Comparison of ENCODE assay signal across 12 mouse cellular contexts in genomic region chr1:134273493-134274395, GRCm38 (mm10). TPM values are rescaled to one million over a fixed set of nuclear protein-coding genes. Genes with fewer than 3 reads are reported as not detected.
DNase-seq lines count a peak whose midpoint lies in the region; ATAC-seq and TF ChIP-seq lines count a peak whose summit lies in the region.
"Had no signal": no experiment of that assay in that cellular context is flagged by ENCODE, and none has a peak within 500 bp of the region (broad histone marks: within the 10 kb centered on the region; RNA-seq: fewer than 3 reads in every experiment).

No protein-coding gene starts in this region.

- H3K4me3 ChIP-seq in neural tube, embryonic 12.5 days: no peak overlapping the region
- no peak overlapping the region for H3K4me3 ChIP-seq in cortical plate, adult 2 months (ENCODE audit: insufficient read depth, low read length)
- no peak overlapping the region for H3K4me3 ChIP-seq in stomach, postnatal 0 days (ENCODE audit: low read depth, low read length)
- H3K4me3 ChIP-seq in liver, embryonic 12.5 days: no peak overlapping the region
- H3K4me3 ChIP-seq in heart, embryonic 11.5 days (ENCODE audit: low read depth, low read length): no peak overlapping the region

- 59% methylated on average over 9 of the region's 9 CpGs for WGBS in neural tube, embryonic 12.5 days
- WGBS in stomach, postnatal 0 days: 37% methylated on average over 9 of the region's 9 CpGs
- 54% methylated on average over 9 of the region's 9 CpGs for WGBS in liver, embryonic 12.5 days (ENCODE audit: insufficient replicate concordance)
- 59% methylated on average over 9 of the region's 9 CpGs for WGBS in heart, embryonic 11.5 days (ENCODE audit: insufficient replicate concordance)

- intact Hi-C loops in left cerebral cortex, postnatal 4 days (cut with DNase I): no loop called here

- TF ChIP-seq CTCF in cortical plate, adult 2 months (IDR thresholded peaks at IDR 0.05; ENCODE audit: extremely low read depth, insufficient read depth, low read length): no peak
- TF ChIP-seq CTCF in stomach, postnatal 0 days (IDR thresholded peaks at IDR 0.05; ENCODE audit: low read depth): no peak

- no peaks in the 10 kb centered on the region for H3K4me1 ChIP-seq in neural tube, embryonic 12.5 days
- peaks cover 5% of the 10 kb centered on the region; the same call in 1 of the 2 replicates for H3K4me1 ChIP-seq in cortical plate, adult 2 months (ENCODE audit: control insufficient read depth, insufficient read depth, low read length)
- no peaks in the 10 kb centered on the region for H3K4me1 ChIP-seq in stomach, postnatal 0 days (replicated peaks; ENCODE audit: control insufficient read depth, insufficient read depth)
- no peaks in the 10 kb centered on the region for H3K4me1 ChIP-seq in liver, embryonic 12.5 days
- H3K4me1 ChIP-seq in heart, embryonic 11.5 days (ENCODE audit: control insufficient read depth, insufficient read depth, low read length): peaks cover 12% of the 10 kb centered on the region

- H3K9ac ChIP-seq in neural tube, embryonic 12.5 days: no peak overlapping the region
- H3K9ac ChIP-seq in stomach, postnatal 0 days (ENCODE audit: low read length): no peak overlapping the region
- H3K9ac ChIP-seq in liver, embryonic 12.5 days: no peak overlapping the region
- no peak overlapping the region; the same call in 1 of the 2 replicates for H3K9ac ChIP-seq in heart, embryonic 11.5 days (ENCODE audit: low read depth, low read length)

- H3K4me2 ChIP-seq in neural tube, embryonic 12.5 days (replicated peaks): no peak overlapping the region
- H3K4me2 ChIP-seq in stomach, postnatal 0 days (replicated peaks; ENCODE audit: low read depth): no peak overlapping the region
- H3K4me2 ChIP-seq in liver, embryonic 12.5 days: no peak overlapping the region
- no peak overlapping the region for H3K4me2 ChIP-seq in heart, embryonic 11.5 days

- H3K27me3 ChIP-seq in neural tube, embryonic 12.5 days (replicated peaks): no peaks in the 10 kb centered on the region
- H3K27me3 ChIP-seq in stomach, postnatal 0 days (ENCODE audit: control insufficient read depth, insufficient read depth, low read length): no peaks in the 10 kb centered on the region
- H3K27me3 ChIP-seq in liver, embryonic 12.5 days (replicated peaks): peaks cover 9% of the 10 kb centered on the region; the same call in 1 of the 2 replicates
- H3K27me3 ChIP-seq in heart, embryonic 11.5 days (ENCODE audit: control insufficient read depth, insufficient read depth, low read length): no peaks in the 10 kb centered on the region

- H3K27ac ChIP-seq in neural tube, embryonic 12.5 days: no peak overlapping the region
- 0 out of 2 replicates have a peak overlapping the region, but pooled peaks have one; percentile 0 for H3K27ac ChIP-seq in cortical plate, adult 2 months (ENCODE audit: insufficient read depth, low read length)
- H3K27ac ChIP-seq in stomach, postnatal 0 days (replicated peaks): no peak overlapping the region
- H3K27ac ChIP-seq in liver, embryonic 12.5 days: no peak overlapping the region
- H3K27ac ChIP-seq in heart, embryonic 11.5 days (ENCODE audit: low read depth, low read length): no peak overlapping the region

- ATAC-seq in neural tube, embryonic 12.5 days (ENCODE audit: low FRiP score, low read depth): 0 out of 2 replicates have a peak, but pooled peaks have one; percentile 29
- ATAC-seq in stomach, postnatal 0 days (ENCODE audit: low FRiP score, low TSS enrichment): no peak
- no peak for ATAC-seq in liver, embryonic 12.5 days
- no peak for ATAC-seq in heart, embryonic 11.5 days (replicated peaks; ENCODE audit: insufficient number of reproducible peaks, low FRiP score, low TSS enrichment)

- TF ChIP-seq POLR2A in cortical plate, adult 2 months (IDR thresholded peaks at IDR 0.05; ENCODE audit: extremely low read depth, insufficient read depth, low read length): no peak

- DNase-seq in neural tube, embryonic 10.5 days (ENCODE audit: extremely low spot score, low spot score): no peak
- DNase-seq in left cerebral cortex, postnatal 4 days: peak; percentile 42
- no peak for DNase-seq in stomach, postnatal 0 days (ENCODE audit: low spot score)
- DNase-seq: lung, postnatal 4 days had no signal

- H3K9me3 ChIP-seq in neural tube, embryonic 12.5 days: no peaks in the 10 kb centered on the region
- H3K9me3 ChIP-seq in stomach, postnatal 0 days (ENCODE audit: control insufficient read depth, low read length): no peaks in the 10 kb centered on the region
- no peaks in the 10 kb centered on the region for H3K9me3 ChIP-seq in liver, embryonic 12.5 days (replicated peaks)
- no peaks in the 10 kb centered on the region for H3K9me3 ChIP-seq in heart, embryonic 11.5 days (replicated peaks; ENCODE audit: control insufficient read depth, low read length)

- no peak for TF ChIP-seq EP300 in stomach, postnatal 0 days (optimal IDR thresholded peaks at IDR 0.05)

- no peaks in the 10 kb centered on the region for H3K36me3 ChIP-seq in neural tube, embryonic 12.5 days
- H3K36me3 ChIP-seq in stomach, postnatal 0 days (ENCODE audit: control insufficient read depth, insufficient read depth, low read length): no peaks in the 10 kb centered on the region
- no peaks in the 10 kb centered on the region for H3K36me3 ChIP-seq in liver, embryonic 12.5 days
- H3K36me3 ChIP-seq in heart, embryonic 11.5 days (ENCODE audit: control insufficient read depth, insufficient read depth, low read length): no peaks in the 10 kb centered on the region

RNA-seq across cellular contexts. Expression of gene Myog, which starts 16.0 kb away (rescaled TPM):
- 35.7 and 44.8 TPM in 2 replicates for polyA plus RNA-seq in neural tube, embryonic 12.5 days (2016; fragmentation: Nextera tagmentation; extraction: Ambion mirVana)
- 0.08 and 0.13 TPM in 2 replicates for polyA plus RNA-seq in cortical plate, adult 2 months (2012; rRNA removed)
- total RNA-seq in left cerebral cortex, postnatal 4 days (2021): not detected
- polyA plus RNA-seq in stomach, postnatal 0 days (2015; fragmentation: Nextera tagmentation; extraction: Ambion mirVana): 2.7 and 5.0 TPM in 2 replicates
- 1.1 and 4.9 TPM in 2 replicates for polyA plus RNA-seq in liver, embryonic 12.5 days (2016; fragmentation: Nextera tagmentation; extraction: Ambion mirVana)
- polyA plus RNA-seq in heart, embryonic 11.5 days (2014; fragmentation: Nextera tagmentation; extraction: Ambion mirVana): 3.7 and 4.2 TPM in 2 replicates
- total RNA-seq: left cerebral cortex, adult 8-10 months; MEL had no signal
- polyA plus RNA-seq: gonadal fat pad, adult 2 months; intestine, embryonic 14.5 days had no signal

RNA-seq across cellular contexts. Expression of gene Adora1, which starts 38.5 kb away (rescaled TPM):
- 5.5 TPM in 2 replicates for polyA plus RNA-seq in neural tube, embryonic 12.5 days (2016; fragmentation: Nextera tagmentation; extraction: Ambion mirVana)
- polyA plus RNA-seq in cortical plate, adult 2 months (2012; rRNA removed): 154 and 161 TPM in 2 replicates
- 10 to 100 TPM; 75.5 to 76.4 TPM for total RNA-seq in left cerebral cortex, postnatal 4 days (2021)
- polyA plus RNA-seq in stomach, postnatal 0 days (2015; fragmentation: Nextera tagmentation; extraction: Ambion mirVana): 11.2 and 11.4 TPM in 2 replicates
- 0.06 and 0.16 TPM in 2 replicates for polyA plus RNA-seq in liver, embryonic 12.5 days (2016; fragmentation: Nextera tagmentation; extraction: Ambion mirVana)
- polyA plus RNA-seq in heart, embryonic 11.5 days (2014; fragmentation: Nextera tagmentation; extraction: Ambion mirVana): 4.4 and 6.7 TPM in 2 replicates
- total RNA-seq: MEL had no signal

RNA-seq across cellular contexts. Expression of gene Ppfia4, which starts 59.0 kb away (rescaled TPM):
- 8.0 and 8.6 TPM in 2 replicates for polyA plus RNA-seq in neural tube, embryonic 12.5 days (2016; fragmentation: Nextera tagmentation; extraction: Ambion mirVana)
- 52.6 and 59.5 TPM in 2 replicates for polyA plus RNA-seq in cortical plate, adult 2 months (2012; rRNA removed)
- total RNA-seq in left cerebral cortex, postnatal 4 days (2021): 10 to 100 TPM; 62.6 to 72.1 TPM
- 2.8 TPM in 2 replicates for polyA plus RNA-seq in stomach, postnatal 0 days (2015; fragmentation: Nextera tagmentation; extraction: Ambion mirVana)
- 1.5 TPM in 2 replicates for polyA plus RNA-seq in liver, embryonic 12.5 days (2016; fragmentation: Nextera tagmentation; extraction: Ambion mirVana)
- 9.4 and 9.7 TPM in 2 replicates for polyA plus RNA-seq in heart, embryonic 11.5 days (2014; fragmentation: Nextera tagmentation; extraction: Ambion mirVana)
- total RNA-seq: MEL had no signal

Comparison
In these comparisons a context has a peak if more than half of its experiments do, and no peak if none do; other contexts are left out.
1. RNA of gene Adora1, which starts 38.5 kb away (polyA plus RNA-seq): 154 to 161 TPM in cortical plate, adult 2 months; 11.2 to 11.4 TPM in stomach, postnatal 0 days, 5.5 TPM in neural tube, embryonic 12.5 days, 4.4 to 6.7 TPM in heart, embryonic 11.5 days and 0.06 to 0.16 TPM in liver, embryonic 12.5 days; every median in the first group is over 10 times any median in the second.